Mouse (Mus musculus) limb, embryonic 15.5 days (tissue): Measurements from ENCODE around the gene Mgat5. TPM values are rescaled to one million over a fixed set of nuclear protein-coding genes. Genes with fewer than 3 reads are reported as not detected.
A peak's percentile ranks its signal among the peaks of the same experiment; 100 is the strongest.

Experiments
- ATAC-seq: fragments of 200-750 bp; cut with Nextera tagmentation; 2 replicates; pipeline ENCODE4 v1.8.0; 2017; ENCODE audit warnings: low read depth, moderate TSS enrichment; ENCODE audit not compliant: insufficient number of reproducible peaks, low FRiP score, low TSS enrichment
- H3K27ac ChIP-seq: fragments of 300-500 bp; sonication (generic); 2 replicates; pipeline ENCODE4 v1.5.1; 2015; ENCODE audit warnings: moderate library complexity, mild to moderate bottlenecking, inconsistent platforms
- H3K27me3 ChIP-seq: fragments of 300-500 bp; sonication (generic); 2 replicates; pipeline ENCODE4 v1.6.1; 2015; ENCODE audit warnings: inconsistent platforms
- H3K36me3 ChIP-seq: fragments of 300-500 bp; sonication (generic); 2 replicates; pipeline ENCODE4 v1.6.1; 2015; ENCODE audit warnings: inconsistent platforms
- H3K4me1 ChIP-seq: fragments of 300-500 bp; sonication (generic); 2 replicates; pipeline ENCODE4 v1.6.1; 2015; ENCODE audit warnings: inconsistent platforms
- H3K4me2 ChIP-seq: fragments of 300-500 bp; sonication (generic); 2 replicates; pipeline ENCODE4 v1.6.1; 2015; ENCODE audit warnings: mild to moderate bottlenecking, inconsistent platforms
- H3K4me3 ChIP-seq: fragments of 300-500 bp; sonication (generic); 2 replicates; pipeline ENCODE4 v1.5.1; 2015; ENCODE audit warnings: mild to moderate bottlenecking, inconsistent platforms
- H3K9ac ChIP-seq: fragments of 300-500 bp; sonication (generic); 2 replicates; pipeline ENCODE4 v1.6.1; 2015; ENCODE audit warnings: inconsistent platforms
- H3K9me3 ChIP-seq: fragments of 300-500 bp; sonication (generic); 2 replicates; pipeline ENCODE4 v1.6.1; 2016; ENCODE audit warnings: inconsistent platforms
- WGBS: fragments of 180-500 bp; shearing (Covaris S2); methylation state at CpG from one replicate; pipeline ENCODE4 v1.1.7; 2015; 5-methylcytosine and 5-hydroxymethylcytosine counted together
- polyA plus RNA-seq: library from polyadenylated mRNA; unstranded; fragments of >200 nt; fragmentation: Nextera tagmentation; extraction: Ambion mirVana; gene quantifications from 2 replicates; pipeline ENCODE4 v1.2.1, GENCODE M21; 2015

Mgat5 gene
- polyA plus RNA-seq, 1 experiment from 2014 or later: 6.7 TPM

DNA sequence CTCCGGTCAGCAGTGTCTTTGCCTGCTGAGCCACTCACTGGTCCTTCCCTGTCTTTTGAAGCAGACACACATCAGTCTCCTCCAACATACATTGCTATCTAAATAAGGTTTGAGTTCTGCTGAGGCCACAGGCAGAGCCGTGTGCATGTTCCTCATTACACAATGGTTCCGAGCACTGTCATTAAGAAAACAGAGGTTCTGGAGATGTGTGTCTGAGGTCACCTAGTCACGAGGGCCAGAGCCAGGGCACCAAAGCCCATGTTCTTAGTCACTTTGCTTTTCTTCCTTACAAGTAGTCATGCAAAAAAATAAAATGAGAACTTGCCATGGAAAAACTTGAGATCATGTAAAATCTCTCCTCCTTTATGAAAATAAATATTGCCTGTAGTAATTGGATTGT lies 14.3 kb downstream of the Mgat5 start:
- WGBS: 70% methylated on average over 4 of the region's 4 CpGs
- Histone ChIP-seq H3K9me3 (no peaks in the 10 kb centered on the region), H3K9ac (no peak overlapping the region), H3K4me3 (no peak overlapping the region), H3K27ac (no peak overlapping the region), H3K4me1 (peaks cover 9% of the 10 kb centered on the region), H3K36me3 (no peaks in the 10 kb centered on the region), H3K27me3 (no peaks in the 10 kb centered on the region), H3K4me2 (no peak overlapping the region)
- no peak for ATAC-seq

GRCm38 (mm10) chr1:127219621-127220020 lies 14.8 kb downstream of the Mgat5 start:
- WGBS: 77% methylated on average over 4 of the region's 4 CpGs

DNA sequence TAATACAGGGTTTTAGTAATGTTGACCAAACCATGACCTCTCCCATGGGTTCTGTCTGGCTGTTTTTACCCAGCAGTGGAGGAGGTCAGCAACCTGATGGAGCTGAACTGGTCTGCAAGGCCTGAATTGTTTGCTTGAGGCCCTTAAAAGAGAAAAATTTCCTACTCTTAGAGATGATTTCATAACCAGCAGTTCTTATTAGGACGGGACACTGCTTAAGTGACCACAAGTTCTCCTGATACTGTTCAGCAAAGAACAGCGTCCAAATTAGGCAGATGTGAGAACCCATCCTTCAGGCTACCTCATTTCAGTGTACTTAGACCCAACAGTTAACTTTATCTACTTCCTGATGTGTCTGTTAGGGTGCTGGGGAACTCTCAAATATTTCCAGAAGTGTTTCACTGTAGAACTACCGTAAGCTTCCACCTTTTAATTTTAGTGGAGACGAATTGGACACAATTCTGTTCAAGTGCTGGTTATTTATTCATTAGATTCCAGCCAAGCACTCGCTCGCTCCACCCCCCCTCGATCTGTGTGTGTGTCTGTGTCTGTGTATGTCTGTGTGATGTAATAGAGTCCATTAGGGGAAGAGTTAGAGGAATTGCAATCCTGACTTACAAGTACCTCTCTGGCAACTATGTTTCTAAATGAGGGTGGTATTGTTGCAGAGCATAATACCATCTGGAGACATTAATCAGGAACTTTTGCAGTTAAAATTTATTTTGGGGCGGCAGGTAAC lies 17.4 kb downstream of the Mgat5 start:
- Histone ChIP-seq H3K4me2 (no peak overlapping the region), H3K9ac (no peak overlapping the region), H3K4me3 (no peak overlapping the region), H3K27ac (no peak overlapping the region), H3K9me3 (no peaks in the 10 kb centered on the region), H3K27me3 (no peaks in the 10 kb centered on the region), H3K36me3 (no peaks in the 10 kb centered on the region), H3K4me1 (peaks cover 6% of the 10 kb centered on the region; the same call in 1 of the 2 replicates)
- ATAC-seq: no peak
- WGBS: 81% methylated on average over 8 of the region's 8 CpGs

More at GRCm38 (mm10) chr1:127219621-127220020, 14.8 kb downstream of the Mgat5 start:
- H3K36me3 ChIP-seq: no peaks in the 10 kb centered on the region
- H3K27ac ChIP-seq: no peak overlapping the region
- H3K4me2 ChIP-seq: no peak overlapping the region
- no peak overlapping the region for H3K4me3 ChIP-seq
- H3K27me3 ChIP-seq: no peaks in the 10 kb centered on the region
- no peak overlapping the region for H3K9ac ChIP-seq
- ATAC-seq: no peak
- peaks cover 9% of the 10 kb centered on the region for H3K4me1 ChIP-seq
- no peaks in the 10 kb centered on the region for H3K9me3 ChIP-seq

GRCm38 (mm10) chr1:127225060-127225459 lies 20.2 kb downstream of the Mgat5 start:
- no peak overlapping the region for H3K4me3 ChIP-seq
- 90% methylated on average over 5 of the region's 5 CpGs for WGBS
- H3K36me3 ChIP-seq: no peaks in the 10 kb centered on the region
- no peak overlapping the region for H3K27ac ChIP-seq
- H3K27me3 ChIP-seq: no peaks in the 10 kb centered on the region
- no peak overlapping the region for H3K4me2 ChIP-seq
- ATAC-seq: no peak
- H3K9me3 ChIP-seq: no peaks in the 10 kb centered on the region
- no peak overlapping the region for H3K9ac ChIP-seq
- peaks cover 13% of the 10 kb centered on the region; the same call in 1 of the 2 replicates for H3K4me1 ChIP-seq

DNA sequence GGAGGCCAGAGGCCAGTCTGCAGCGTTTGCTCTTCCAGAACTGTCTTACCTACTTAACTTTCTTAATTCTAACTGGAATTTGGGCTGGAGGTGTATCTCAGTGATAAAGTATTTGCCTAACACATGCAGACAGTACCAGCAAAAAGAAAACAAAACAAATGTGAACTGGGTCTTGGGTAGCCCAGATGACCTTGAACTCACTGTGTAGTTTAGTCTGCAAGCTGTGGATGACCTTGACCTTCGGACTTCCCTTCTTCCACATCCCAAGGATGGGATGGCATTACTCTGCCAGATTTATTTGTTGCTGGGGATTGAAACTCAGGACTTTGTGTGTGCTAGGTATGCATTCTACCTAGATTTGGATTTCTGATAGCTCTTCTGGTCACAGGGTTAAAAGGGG lies 24.2 kb downstream of the Mgat5 start:
- no peak for ATAC-seq
- peaks cover 19% of the 10 kb centered on the region; the same call in 1 of the 2 replicates for H3K4me1 ChIP-seq
- no peak overlapping the region for H3K4me2 ChIP-seq
- no peak overlapping the region for H3K27ac ChIP-seq
- no peaks in the 10 kb centered on the region for H3K9me3 ChIP-seq
- WGBS: 70% methylated on average over 2 of the region's 2 CpGs
- H3K4me3 ChIP-seq: no peak overlapping the region
- no peaks in the 10 kb centered on the region for H3K36me3 ChIP-seq
- no peaks in the 10 kb centered on the region for H3K27me3 ChIP-seq
- H3K9ac ChIP-seq: no peak overlapping the region

- 62% methylated on average over 2 of the region's 2 CpGs for WGBS
- Histone ChIP-seq H3K4me3 (no peak overlapping the region), H3K27me3 (no peaks in the 10 kb centered on the region), H3K4me2 (no peak overlapping the region), H3K9ac (no peak overlapping the region), H3K36me3 (no peaks in the 10 kb centered on the region), H3K9me3 (no peaks in the 10 kb centered on the region), H3K27ac (no peak overlapping the region), H3K4me1 (peaks cover 19% of the 10 kb centered on the region; the same call in 1 of the 2 replicates)
- no peak for ATAC-seq
Measured at GRCm38 (mm10) chr1:127230468-127230867, 25.7 kb downstream of the Mgat5 start.

- ATAC-seq: no peak
- Histone ChIP-seq H3K4me1 (peaks cover 19% of the 10 kb centered on the region; the same call in 1 of the 2 replicates), H3K9me3 (no peaks in the 10 kb centered on the region), H3K4me2 (no peak overlapping the region), H3K4me3 (no peak overlapping the region), H3K36me3 (no peaks in the 10 kb centered on the region), H3K9ac (no peak overlapping the region), H3K27ac (no peak overlapping the region), H3K27me3 (no peaks in the 10 kb centered on the region)
- 49% methylated on average over 4 of the region's 4 CpGs for WGBS
Measured at GRCm38 (mm10) chr1:127233191-127233651, 28.4 kb downstream of the Mgat5 start.

- H3K27ac ChIP-seq: no peak overlapping the region
- no peak overlapping the region for H3K9ac ChIP-seq
- H3K27me3 ChIP-seq: no peaks in the 10 kb centered on the region
- H3K4me3 ChIP-seq: no peak overlapping the region
- no peaks in the 10 kb centered on the region for H3K9me3 ChIP-seq
- ATAC-seq: no peak
- 77% methylated on average over 4 of the region's 4 CpGs for WGBS
- H3K36me3 ChIP-seq: no peaks in the 10 kb centered on the region
- peaks cover 18% of the 10 kb centered on the region for H3K4me1 ChIP-seq
- H3K4me2 ChIP-seq: no peak overlapping the region
Measured at GRCm38 (mm10) chr1:127235157-127235556, 30.3 kb downstream of the Mgat5 start.

GRCm38 (mm10) chr1:127236396-127236795 lies 31.6 kb downstream of the Mgat5 start:
- ATAC-seq: no peak
- Histone ChIP-seq H3K36me3 (no peaks in the 10 kb centered on the region), H3K9me3 (no peaks in the 10 kb centered on the region), H3K4me3 (no peak overlapping the region), H3K9ac (no peak overlapping the region), H3K27me3 (no peaks in the 10 kb centered on the region), H3K4me1 (peaks cover 14% of the 10 kb centered on the region), H3K4me2 (no peak overlapping the region), H3K27ac (no peak overlapping the region)
- WGBS: 34% methylated on average over 8 of the region's 8 CpGs

DNA sequence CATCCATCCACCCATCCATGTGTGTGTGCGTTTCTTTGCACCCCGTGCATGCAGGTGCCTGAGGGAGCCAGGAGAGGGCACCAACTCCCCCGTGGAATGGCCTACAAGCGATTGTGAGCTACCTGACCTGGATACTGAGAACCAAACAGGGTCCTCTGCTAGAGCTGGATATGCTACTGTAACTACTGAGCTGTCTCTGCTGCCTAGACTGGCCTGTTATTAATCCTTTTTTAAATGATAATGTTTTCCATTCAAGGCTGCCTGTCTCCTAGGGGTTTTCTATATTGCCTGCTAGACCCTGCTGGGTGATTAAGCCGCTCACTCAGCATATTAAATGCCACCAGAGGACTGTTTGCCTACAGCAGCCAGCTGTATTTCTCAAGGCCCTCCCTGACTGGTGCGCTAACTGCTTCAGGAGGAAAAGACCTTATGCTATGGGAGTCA lies 34.1 kb downstream of the Mgat5 start:
- peaks cover 20% of the 10 kb centered on the region for H3K4me1 ChIP-seq
- no peak overlapping the region for H3K9ac ChIP-seq
- H3K9me3 ChIP-seq: no peaks in the 10 kb centered on the region
- 54% methylated on average over 6 of the region's 6 CpGs for WGBS
- no peaks in the 10 kb centered on the region for H3K36me3 ChIP-seq
- H3K4me3 ChIP-seq: no peak overlapping the region
- 0 out of 2 replicates have a peak overlapping the region, but pooled peaks have one; percentile 14 for H3K27ac ChIP-seq
- no peaks in the 10 kb centered on the region for H3K27me3 ChIP-seq
- no peak overlapping the region for H3K4me2 ChIP-seq
- no peak for ATAC-seq

- Histone ChIP-seq H3K4me3 (no peak overlapping the region), H3K36me3 (no peaks in the 10 kb centered on the region), H3K9me3 (no peaks in the 10 kb centered on the region), H3K4me2 (no peak overlapping the region), H3K9ac (no peak overlapping the region), H3K27me3 (no peaks in the 10 kb centered on the region), H3K4me1 (peaks cover 23% of the 10 kb centered on the region), H3K27ac (peak overlapping the region; percentile 14; the same call in 1 of the 2 replicates)
- peak; percentile 48; the same call in 1 of the 2 replicates for ATAC-seq
- WGBS: 18% methylated on average over 6 of the region's 6 CpGs
Measured at GRCm38 (mm10) chr1:127239914-127240313, 35.1 kb downstream of the Mgat5 start.

GRCm38 (mm10) chr1:127242151-127242887 lies 37.5 kb downstream of the Mgat5 start:
- H3K27ac ChIP-seq: 0 out of 2 replicates have a peak overlapping the region, but pooled peaks have one; percentile 23
- peaks cover 23% of the 10 kb centered on the region for H3K4me1 ChIP-seq
- no peaks in the 10 kb centered on the region for H3K9me3 ChIP-seq
- no peaks in the 10 kb centered on the region for H3K27me3 ChIP-seq
- H3K4me2 ChIP-seq: no peak overlapping the region
- H3K4me3 ChIP-seq: no peak overlapping the region
- no peak for ATAC-seq
- 82% methylated on average over 15 of the region's 15 CpGs for WGBS
- H3K36me3 ChIP-seq: no peaks in the 10 kb centered on the region
- H3K9ac ChIP-seq: no peak overlapping the region
